13 mouse cellular contexts compared by ENCODE assay signal in genomic region chr7:27476098-27476635, GRCm38 (mm10). TPM values are rescaled to one million over a fixed set of nuclear protein-coding genes. Genes with fewer than 3 reads are reported as not detected.
DNase-seq lines count a peak whose midpoint lies in the region; ATAC-seq lines count a peak whose summit lies in the region.
"Had no signal": no experiment of that assay in that cellular context is flagged by ENCODE, and none has a peak within 500 bp of the region (broad histone marks: within the 10 kb centered on the region; RNA-seq: fewer than 3 reads in every experiment).

No protein-coding gene starts in this region.

- no peaks in the 10 kb centered on the region for H3K9me3 ChIP-seq in heart, embryonic 13.5 days
- no peaks in the 10 kb centered on the region for H3K9me3 ChIP-seq in midbrain, embryonic 11.5 days (ENCODE audit: control insufficient read depth, low read length)
- no peaks in the 10 kb centered on the region for H3K9me3 ChIP-seq in midbrain, embryonic 15.5 days
- H3K9me3 ChIP-seq: limb, embryonic 12.5 days had no signal

- peaks cover 43% of the 10 kb centered on the region for H3K4me1 ChIP-seq in heart, embryonic 13.5 days
- H3K4me1 ChIP-seq in midbrain, embryonic 11.5 days (ENCODE audit: control insufficient read depth, insufficient read depth, low read length) = peaks cover 6% of the 10 kb centered on the region; the same call in 1 of the 2 replicates
- H3K4me1 ChIP-seq in midbrain, embryonic 15.5 days = peaks cover 10% of the 10 kb centered on the region

- H3K9ac ChIP-seq in heart, embryonic 13.5 days = peak overlapping the region; percentile 75
- no peak overlapping the region for H3K9ac ChIP-seq in midbrain, embryonic 11.5 days (ENCODE audit: low read length)
- no peak overlapping the region for H3K9ac ChIP-seq in midbrain, embryonic 15.5 days
- H3K9ac ChIP-seq: limb, embryonic 12.5 days had no signal

- no peak for DNase-seq in heart, adult 18-20 months
- peak; percentile 51 for DNase-seq in midbrain, embryonic 11.5 days (ENCODE audit: low spot score, missing footprints)
- DNase-seq in kidney, postnatal 36 days = peak; percentile 71 to 77
- DNase-seq in urinary bladder, adult 18-20 months (ENCODE audit: low spot score in 2 of 2) = no peak
- no peak for DNase-seq in left cerebral cortex, adult 11 months (ENCODE audit: low spot score)
- no peak for DNase-seq in lung, postnatal 4 days
- DNase-seq: cerebellum, postnatal 10 days; thymus, postnatal 25 days had no signal

- peak overlapping the region; percentile 77 for H3K4me2 ChIP-seq in heart, embryonic 13.5 days
- no peak overlapping the region for H3K4me2 ChIP-seq in midbrain, embryonic 11.5 days
- no peak overlapping the region for H3K4me2 ChIP-seq in midbrain, embryonic 15.5 days

- H3K27ac ChIP-seq in heart, embryonic 13.5 days (replicated peaks) = peak overlapping the region; percentile 68
- H3K27ac ChIP-seq in midbrain, embryonic 11.5 days (ENCODE audit: low read depth, low read length) = no peak overlapping the region
- H3K27ac ChIP-seq in midbrain, embryonic 15.5 days = no peak overlapping the region
- H3K27ac ChIP-seq: limb, embryonic 12.5 days; macrophage had no signal

- peak overlapping the region; percentile 79 for H3K4me3 ChIP-seq in heart, embryonic 13.5 days
- no peak overlapping the region for H3K4me3 ChIP-seq in midbrain, embryonic 11.5 days (ENCODE audit: low read depth, low read length)
- no peak overlapping the region for H3K4me3 ChIP-seq in midbrain, embryonic 15.5 days
- H3K4me3 ChIP-seq: heart, adult 2 months; limb, embryonic 12.5 days had no signal

- no peaks in the 10 kb centered on the region for H3K27me3 ChIP-seq in heart, embryonic 13.5 days (replicated peaks)
- no peaks in the 10 kb centered on the region for H3K27me3 ChIP-seq in midbrain, embryonic 11.5 days (ENCODE audit: control insufficient read depth, insufficient read depth, low read length)
- no peaks in the 10 kb centered on the region for H3K27me3 ChIP-seq in midbrain, embryonic 15.5 days (replicated peaks)
- H3K27me3 ChIP-seq: limb, embryonic 12.5 days had no signal

- WGBS in heart, embryonic 13.5 days = 91% methylated on average over 14 of the region's 14 CpGs
- WGBS in midbrain, embryonic 11.5 days = 96% methylated on average over 14 of the region's 14 CpGs
- WGBS in midbrain, embryonic 15.5 days = 95% methylated on average over 14 of the region's 14 CpGs

- no peak for ATAC-seq in heart, embryonic 13.5 days (ENCODE audit: extremely low read depth, insufficient number of reproducible peaks, low FRiP score, low TSS enrichment)
- ATAC-seq in midbrain, embryonic 11.5 days (ENCODE audit: low FRiP score) = no peak
- no peak for ATAC-seq in midbrain, embryonic 15.5 days (replicated peaks)

- peaks cover 23% of the 10 kb centered on the region for H3K36me3 ChIP-seq in heart, embryonic 13.5 days
- peaks cover 5% of the 10 kb centered on the region; the same call in 1 of the 2 replicates for H3K36me3 ChIP-seq in midbrain, embryonic 11.5 days (ENCODE audit: control insufficient read depth, insufficient read depth, low read length)
- no peaks in the 10 kb centered on the region for H3K36me3 ChIP-seq in midbrain, embryonic 15.5 days (replicated peaks)

RNA-seq across cellular contexts. Expression of gene Sertad3, which starts 2.6 kb away (rescaled TPM):
- polyA plus RNA-seq in heart, embryonic 13.5 days (2015; fragmentation: Nextera tagmentation; extraction: Ambion mirVana) = 21.1 and 23.2 TPM in 2 replicates
- total RNA-seq in heart, adult 18-20 months (2021) = 1 to 10 TPM; 3.3 to 4.3 TPM
- 20.3 and 22.0 TPM in 2 replicates for polyA plus RNA-seq in midbrain, embryonic 11.5 days (2014; fragmentation: Nextera tagmentation; extraction: Ambion mirVana)
- polyA plus RNA-seq in midbrain, embryonic 15.5 days (2015; fragmentation: Nextera tagmentation; extraction: Ambion mirVana) = 7.9 and 9.9 TPM in 2 replicates

RNA-seq across cellular contexts. Expression of gene Sertad1, which starts 10.5 kb away (rescaled TPM):
- polyA plus RNA-seq in heart, embryonic 13.5 days (2015; fragmentation: Nextera tagmentation; extraction: Ambion mirVana) = 32.3 and 37.1 TPM in 2 replicates
- total RNA-seq in heart, adult 18-20 months (2021) = 1 to 10 TPM; 8.0 to 9.3 TPM
- 13.4 and 15.5 TPM in 2 replicates for polyA plus RNA-seq in midbrain, embryonic 11.5 days (2014; fragmentation: Nextera tagmentation; extraction: Ambion mirVana)
- 8.3 and 9.2 TPM in 2 replicates for polyA plus RNA-seq in midbrain, embryonic 15.5 days (2015; fragmentation: Nextera tagmentation; extraction: Ambion mirVana)

RNA-seq across cellular contexts. Expression of gene Prx, which starts 23.0 kb away (rescaled TPM):
- 2.0 and 2.1 TPM in 2 replicates for polyA plus RNA-seq in heart, embryonic 13.5 days (2015; fragmentation: Nextera tagmentation; extraction: Ambion mirVana)
- total RNA-seq in heart, adult 18-20 months (2021) = under 1 TPM; 0.57 to 0.62 TPM
- 0.77 and 0.85 TPM in 2 replicates for polyA plus RNA-seq in midbrain, embryonic 11.5 days (2014; fragmentation: Nextera tagmentation; extraction: Ambion mirVana)
- 1.4 and 1.6 TPM in 2 replicates for polyA plus RNA-seq in midbrain, embryonic 15.5 days (2015; fragmentation: Nextera tagmentation; extraction: Ambion mirVana)

RNA-seq across cellular contexts. Expression of gene Blvrb, which starts 28.4 kb away (rescaled TPM):
- polyA plus RNA-seq in heart, embryonic 13.5 days (2015; fragmentation: Nextera tagmentation; extraction: Ambion mirVana) = 84.7 and 89.0 TPM in 2 replicates
- total RNA-seq in heart, adult 18-20 months (2021) = 10 to 100 TPM; 32.4 to 34.3 TPM
- polyA plus RNA-seq in midbrain, embryonic 11.5 days (2014; fragmentation: Nextera tagmentation; extraction: Ambion mirVana) = 33.1 and 39.5 TPM in 2 replicates
- 17.9 and 19.5 TPM in 2 replicates for polyA plus RNA-seq in midbrain, embryonic 15.5 days (2015; fragmentation: Nextera tagmentation; extraction: Ambion mirVana)

RNA-seq across cellular contexts. Expression of gene Sptbn4, which starts 28.7 kb away (rescaled TPM):
- 0.13 and 0.23 TPM in 2 replicates for polyA plus RNA-seq in heart, embryonic 13.5 days (2015; fragmentation: Nextera tagmentation; extraction: Ambion mirVana)
- total RNA-seq in heart, adult 18-20 months (2021) = under 1 TPM; 0.30 to 0.31 TPM
- 0.08 and 0.31 TPM in 2 replicates for polyA plus RNA-seq in midbrain, embryonic 11.5 days (2014; fragmentation: Nextera tagmentation; extraction: Ambion mirVana)
- 4.0 and 4.4 TPM in 2 replicates for polyA plus RNA-seq in midbrain, embryonic 15.5 days (2015; fragmentation: Nextera tagmentation; extraction: Ambion mirVana)

Comparison
In these comparisons a context has a peak if more than half of its experiments do, and no peak if none do; other contexts are left out.
1. DNase-seq: peak in midbrain, embryonic 11.5 days (single experiment) and kidney, postnatal 36 days (2 of 2); none in heart, adult 18-20 months (0 of 2), urinary bladder, adult 18-20 months (0 of 2), left cerebral cortex, adult 11 months (single experiment) and lung, postnatal 4 days (0 of 2).